Comparison of ENCODE assay signal across 16 mouse cellular contexts in the genomic region with DNA sequence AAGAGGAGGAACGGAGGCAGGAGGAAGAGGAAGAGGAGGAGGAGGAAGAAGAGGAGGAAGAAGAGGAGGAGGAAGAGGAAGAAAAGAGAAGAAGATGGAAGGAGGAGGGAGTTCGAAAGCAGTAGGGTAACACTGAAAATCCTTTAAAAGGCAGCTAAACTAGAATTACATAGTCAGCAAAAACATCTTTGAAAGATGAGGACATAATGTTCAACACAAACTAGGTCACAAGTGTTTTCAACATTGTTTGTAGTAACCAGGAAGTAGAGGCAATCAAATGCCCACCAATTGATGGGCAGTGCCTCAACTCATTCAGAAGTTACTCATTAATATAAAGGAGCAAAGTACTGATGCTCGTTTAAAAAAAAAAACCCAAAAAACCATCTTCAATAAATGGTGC.
"Had no signal": no experiment of that assay in that cellular context is flagged by ENCODE, and none has a peak within 500 bp of the region (broad histone marks: within the 10 kb centered on the region; RNA-seq: fewer than 3 reads in every experiment).

No protein-coding gene starts in this region.

- H3K4me1 ChIP-seq: neural tube, embryonic 13.5 days; neural tube, embryonic 15.5 days; stomach, embryonic 15.5 days had no signal

- H3K9ac ChIP-seq: neural tube, embryonic 13.5 days; neural tube, embryonic 15.5 days; stomach, embryonic 15.5 days had no signal

- H3K4me3 ChIP-seq: neural tube, embryonic 13.5 days; neural tube, embryonic 15.5 days; stomach, embryonic 15.5 days had no signal

- DNase-seq: retina, postnatal 1 day; right cerebral cortex, adult 18-20 months; right cerebral cortex, postnatal 14 days; right cerebral cortex, postnatal 25 days; right cerebral cortex, postnatal 4 days; spleen, adult 18-20 months; thymus, adult 18-20 months; thymus, adult 2 months; thymus, postnatal 14 days; thymus, postnatal 25 days; thymus, postnatal 36 days; thymus, postnatal 4 days had no signal

- H3K27me3 ChIP-seq: neural tube, embryonic 13.5 days; neural tube, embryonic 15.5 days; stomach, embryonic 15.5 days had no signal

- H3K4me2 ChIP-seq: neural tube, embryonic 13.5 days; neural tube, embryonic 15.5 days; stomach, embryonic 15.5 days had no signal

- H3K36me3 ChIP-seq: stomach, embryonic 15.5 days had no signal

- H3K9me3 ChIP-seq: neural tube, embryonic 13.5 days; neural tube, embryonic 15.5 days; stomach, embryonic 15.5 days had no signal

- H3K27ac ChIP-seq: neural tube, embryonic 13.5 days; neural tube, embryonic 15.5 days; stomach, embryonic 15.5 days; stomach, postnatal 0 days had no signal
